In the genomic region with DNA sequence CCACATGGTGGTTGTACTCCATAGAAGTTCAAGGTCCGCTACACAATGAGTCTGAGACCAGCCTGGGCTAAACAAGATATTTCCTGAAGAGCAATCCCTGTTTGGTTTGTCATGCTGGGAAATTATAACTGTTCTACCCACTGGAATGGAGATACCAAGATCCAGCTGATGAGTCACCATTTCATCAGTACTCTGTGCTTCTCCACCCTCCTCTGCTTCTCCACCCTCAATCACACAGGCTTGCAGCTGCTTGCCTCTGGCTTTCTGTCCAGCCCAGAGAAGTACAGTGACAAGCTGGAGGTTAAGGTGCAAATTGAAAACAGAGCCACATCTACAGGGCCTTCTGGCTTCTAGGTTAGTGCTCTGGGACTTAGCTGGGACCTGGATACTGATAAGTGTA, we compare ENCODE assay signal across 21 mouse cellular contexts. TPM values are rescaled to one million over a fixed set of nuclear protein-coding genes. Genes with fewer than 3 reads are reported as not detected.
DNase-seq lines count a peak whose midpoint lies in the region; TF ChIP-seq lines count a peak whose summit lies in the region.
"Had no signal": no experiment of that assay in that cellular context is flagged by ENCODE, and none has a peak within 500 bp of the region (broad histone marks: within the 10 kb centered on the region; RNA-seq: fewer than 3 reads in every experiment).

No protein-coding gene starts in this region.

- no peak overlapping the region for H3K4me3 ChIP-seq in embryonic fibroblast, embryonic 13.5 days (ENCODE audit: insufficient read depth, low read length)
- H3K4me3 ChIP-seq: embryonic facial prominence, embryonic 15.5 days; forebrain, embryonic 12.5 days; heart, embryonic 15.5 days; hindbrain, embryonic 10.5 days; intestine, embryonic 15.5 days had no signal

- TF ChIP-seq POLR2A in embryonic fibroblast, embryonic 13.5 days (IDR thresholded peaks at IDR 0.05; ENCODE audit: low read depth, low read length): no peak

- DNase-seq in gastrocnemius, postnatal 25 days: peak; percentile 39
- DNase-seq in gastrocnemius, postnatal 10 days: no peak
- peak; percentile 81 for DNase-seq in 3T3-L1 (ENCODE audit: low read depth, low spot score)
- DNase-seq in MN1 (ENCODE audit: low spot score): peak; percentile 40
- no peak for DNase-seq in spleen, adult 18-20 months
- no peak for DNase-seq in right cerebral cortex, postnatal 25 days
- DNase-seq: adrenal gland, adult 2 months; adrenal gland, postnatal 25 days; cerebellum, adult 2 months; cerebellum, postnatal 10 days; embryo, embryonic 11 days; kidney, adult 8-10 months had no signal

- no peak for TF ChIP-seq CTCF in embryonic fibroblast, embryonic 13.5 days (IDR thresholded peaks at IDR 0.05; ENCODE audit: borderline replicate concordance, insufficient read depth, low read length)

- H3K4me1 ChIP-seq in embryonic fibroblast, embryonic 13.5 days (ENCODE audit: control insufficient read depth, insufficient read depth, low read length): no peaks in the 10 kb centered on the region
- H3K4me1 ChIP-seq: embryonic facial prominence, embryonic 15.5 days; forebrain, embryonic 12.5 days; heart, embryonic 15.5 days; hindbrain, embryonic 10.5 days; intestine, embryonic 15.5 days had no signal

- 0 out of 2 replicates have a peak overlapping the region, but pooled peaks have one; percentile 22 for H3K27ac ChIP-seq in embryonic fibroblast, embryonic 13.5 days (ENCODE audit: insufficient read depth, low read length)
- H3K27ac ChIP-seq: embryonic facial prominence, embryonic 15.5 days; forebrain, embryonic 12.5 days; heart, embryonic 15.5 days; hindbrain, embryonic 10.5 days; hindbrain, embryonic 14.5 days; intestine, embryonic 15.5 days had no signal

RNA-seq across cellular contexts. Expression of a gene that starts 10.9 kb away (rescaled TPM):
- total RNA-seq in gastrocnemius, postnatal 25 days (2021): 10 to 100 TPM; 64.7 to 68.2 TPM
- 100 to 1,000 TPM; 332 to 359 TPM for total RNA-seq in gastrocnemius, postnatal 10 days (2021)
- 24.2 and 41.0 TPM in 2 replicates for polyA plus RNA-seq in embryonic fibroblast, embryonic 13.5 days (2011; ENCODE audit: insufficient read length, low read depth, missing spikeins)
- total RNA-seq: common myeloid progenitor, adult 5-6 weeks had no signal
- polyA plus RNA-seq: G1E had no signal

Comparison
In these comparisons a context has a peak if more than half of its experiments do, and no peak if none do; other contexts are left out.
1. DNase-seq: peak in gastrocnemius, postnatal 25 days (single experiment), 3T3-L1 (single experiment) and MN1 (single experiment); none in gastrocnemius, postnatal 10 days (single experiment), spleen, adult 18-20 months (0 of 2) and right cerebral cortex, postnatal 25 days (single experiment).
2. RNA of a gene that starts 10.9 kb away (total RNA-seq): 332 to 359 TPM in gastrocnemius, postnatal 10 days; 64.7 to 68.2 TPM in gastrocnemius, postnatal 25 days; every median in the first group is over 4 times any median in the second.